Mouse (Mus musculus) megakaryocyte, embryonic 14.5 days (primary cell): ENCODE data around the gene Slc12a8. TPM values are rescaled to one million over a fixed set of nuclear protein-coding genes. Genes with fewer than 3 reads are reported as not detected.

Experiments used
- H3K27me3 ChIP-seq: replicated peaks from 2 replicates; pipeline ENCODE3; 2012; ENCODE audit warnings: inconsistent platforms
- H3K36me3 ChIP-seq: replicated peaks from 2 replicates; pipeline ENCODE3; 2012; ENCODE audit warnings: low read length, inconsistent platforms, mixed read lengths
- H3K4me1 ChIP-seq: 2 replicates; pipeline ENCODE4 v1.6.1; 2012; ENCODE audit warnings: inconsistent platforms
- H3K4me3 ChIP-seq: replicated peaks from 2 replicates; pipeline ENCODE3; 2012; ENCODE audit warnings: moderate library complexity, mild to moderate bottlenecking, inconsistent platforms
- H3K9me3 ChIP-seq: 2 replicates; pipeline ENCODE4 v1.6.1; 2012; ENCODE audit warnings: inconsistent platforms
- FLI1 ChIP-seq: IDR thresholded peaks from 2 replicates; pipeline ENCODE4 v1.6.1; 2012; ENCODE audit warnings: low read length, inconsistent platforms, mixed read lengths
- GATA1 ChIP-seq: IDR thresholded peaks from 3 replicates; pipeline ENCODE4 v1.6.1; 2012; ENCODE audit warnings: mixed read lengths, low read length, inconsistent platforms, borderline replicate concordance
- polyA plus RNA-seq: library from polyadenylated mRNA; stranded (reverse); fragments of >175 nt; gene quantifications from 2 replicates; pipeline ENCODE4 v1.2.3, GENCODE M21; 2012; ENCODE audit warnings: low replicate concordance; ENCODE audit not compliant: insufficient read depth

Gene Slc12a8
- polyA plus RNA-seq, 1 experiment, result not detected

- TF ChIP-seq GATA1, result no peak
- no peak for TF ChIP-seq FLI1
- H3K4me3 ChIP-seq, result no peak overlapping the region
- H3K27me3 ChIP-seq, result peaks cover 37% of the 10 kb centered on the region
- peaks cover 20% of the 10 kb centered on the region for H3K9me3 ChIP-seq
- H3K36me3 ChIP-seq, result no peaks in the 10 kb centered on the region
- H3K4me1 ChIP-seq, result peaks cover 15% of the 10 kb centered on the region
These were observed 153.2 kb downstream of the Slc12a8 start for GRCm38 (mm10) chr16:33670340-33670739.

- peaks cover 20% of the 10 kb centered on the region for H3K9me3 ChIP-seq
- no peaks in the 10 kb centered on the region for H3K36me3 ChIP-seq
- peaks cover 42% of the 10 kb centered on the region for H3K27me3 ChIP-seq
- no peak for TF ChIP-seq GATA1
- TF ChIP-seq FLI1, result no peak
- peaks cover 15% of the 10 kb centered on the region for H3K4me1 ChIP-seq
- no peak overlapping the region for H3K4me3 ChIP-seq
These were observed 153.8 kb downstream of the Slc12a8 start for GRCm38 (mm10) chr16:33670933-33671332.

- no peak for TF ChIP-seq FLI1
- no peak for TF ChIP-seq GATA1
- H3K36me3 ChIP-seq, result no peaks in the 10 kb centered on the region
These were observed 155.1 kb downstream of the Slc12a8 start for GRCm38 (mm10) chr16:33672188-33672587.

GRCm38 (mm10) chr16:33672643-33673042, 155.5 kb downstream of the Slc12a8 start:
- Histone ChIP-seq H3K27me3 (peaks cover 46% of the 10 kb centered on the region), H3K36me3 (no peaks in the 10 kb centered on the region), H3K4me1 (peaks cover 12% of the 10 kb centered on the region), H3K4me3 (no peak overlapping the region), H3K9me3 (peaks cover 20% of the 10 kb centered on the region)
- TF ChIP-seq GATA1 (no peak), FLI1 (no peak)

More at GRCm38 (mm10) chr16:33672188-33672587, 155.1 kb downstream of the Slc12a8 start:
- H3K27me3 ChIP-seq, result peaks cover 41% of the 10 kb centered on the region
- H3K4me1 ChIP-seq, result peaks cover 12% of the 10 kb centered on the region
- peaks cover 20% of the 10 kb centered on the region for H3K9me3 ChIP-seq
- no peak overlapping the region for H3K4me3 ChIP-seq

- no peak overlapping the region for H3K4me3 ChIP-seq
- TF ChIP-seq FLI1 (no peak), GATA1 (no peak)
These were observed 156.5 kb downstream of the Slc12a8 start for GRCm38 (mm10) chr16:33673530-33674109.

GRCm38 (mm10) chr16:33675151-33675847, 158.2 kb downstream of the Slc12a8 start:
- peaks cover 62% of the 10 kb centered on the region for H3K27me3 ChIP-seq
- H3K4me3 ChIP-seq, result no peak overlapping the region
- no peaks in the 10 kb centered on the region for H3K4me1 ChIP-seq
- TF ChIP-seq FLI1 (no peak), GATA1 (no peak)
- peaks cover 24% of the 10 kb centered on the region for H3K9me3 ChIP-seq
- H3K36me3 ChIP-seq, result no peaks in the 10 kb centered on the region

More at GRCm38 (mm10) chr16:33673530-33674109, 156.5 kb downstream of the Slc12a8 start:
- peaks cover 3% of the 10 kb centered on the region for H3K4me1 ChIP-seq
- H3K36me3 ChIP-seq, result no peaks in the 10 kb centered on the region
- peaks cover 55% of the 10 kb centered on the region for H3K27me3 ChIP-seq
- H3K9me3 ChIP-seq, result peaks cover 20% of the 10 kb centered on the region

- Histone ChIP-seq H3K4me3 (no peak overlapping the region), H3K9me3 (peaks cover 24% of the 10 kb centered on the region), H3K36me3 (no peaks in the 10 kb centered on the region), H3K27me3 (peaks cover 63% of the 10 kb centered on the region), H3K4me1 (peaks cover 2% of the 10 kb centered on the region; the same call in 1 of the 2 replicates)
- no peak for TF ChIP-seq FLI1
- TF ChIP-seq GATA1, result no peak
These were observed 158.7 kb downstream of the Slc12a8 start for GRCm38 (mm10) chr16:33675848-33676184.

GRCm38 (mm10) chr16:33676347-33677312, 159.5 kb downstream of the Slc12a8 start:
- no peaks in the 10 kb centered on the region for H3K36me3 ChIP-seq
- H3K9me3 ChIP-seq, result peaks cover 26% of the 10 kb centered on the region
- H3K27me3 ChIP-seq, result peaks cover 66% of the 10 kb centered on the region
- peaks cover 6% of the 10 kb centered on the region; the same call in 1 of the 2 replicates for H3K4me1 ChIP-seq
- TF ChIP-seq GATA1, result no peak
- H3K4me3 ChIP-seq, result no peak overlapping the region

- Histone ChIP-seq H3K4me1 (peaks cover 8% of the 10 kb centered on the region; the same call in 1 of the 2 replicates), H3K27me3 (peaks cover 72% of the 10 kb centered on the region), H3K9me3 (peaks cover 29% of the 10 kb centered on the region), H3K36me3 (no peaks in the 10 kb centered on the region), H3K4me3 (no peak overlapping the region)
- TF ChIP-seq GATA1 (no peak), FLI1 (no peak)
These were observed 160.2 kb downstream of the Slc12a8 start for GRCm38 (mm10) chr16:33677313-33677690.
